Comparison of ENCODE assay signal across 13 mouse cellular contexts in the genomic region with DNA sequence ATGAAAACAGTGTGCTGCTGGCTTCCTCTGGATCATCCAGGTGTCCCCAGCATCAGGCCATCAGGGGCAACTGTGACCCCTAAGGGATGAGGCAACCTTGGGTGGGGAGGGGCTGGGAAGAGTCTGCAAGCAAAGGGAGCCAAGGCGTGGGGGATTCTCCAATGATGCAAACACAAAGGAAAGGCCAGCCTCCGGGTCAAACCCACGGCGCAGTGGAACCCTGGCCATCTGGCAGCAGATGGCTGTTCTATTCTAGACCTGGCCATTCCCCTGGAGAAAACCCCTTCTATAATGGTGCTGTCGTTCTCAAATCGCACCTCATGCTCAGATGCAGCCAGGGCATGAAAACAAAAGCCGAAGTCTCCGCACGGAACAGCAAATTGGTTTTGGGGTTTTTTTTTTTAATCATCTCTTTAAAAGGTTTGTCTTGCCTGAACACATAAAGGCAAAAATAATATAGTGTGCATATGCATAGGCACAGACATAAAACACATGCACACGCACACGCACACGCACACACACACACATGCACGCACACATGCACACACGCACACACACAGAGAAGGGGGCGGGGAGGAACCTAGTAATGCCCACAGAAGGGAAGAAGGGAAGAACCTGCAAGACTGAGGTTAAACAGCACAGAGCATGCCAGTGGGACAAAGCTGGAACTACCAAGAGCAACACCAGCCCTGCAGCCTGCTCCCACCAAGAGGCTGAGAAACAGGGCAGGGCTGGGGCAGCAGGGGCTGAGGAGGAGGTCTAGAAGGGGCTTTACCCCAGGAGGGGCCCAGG.
A peak's percentile ranks its signal among the peaks of the same experiment; 100 is the strongest.
DNase-seq lines count a peak whose midpoint lies in the region; ATAC-seq and TF ChIP-seq lines count a peak whose summit lies in the region.
"Had no signal": no experiment of that assay in that cellular context is flagged by ENCODE, and none has a peak within 500 bp of the region (broad histone marks: within the 10 kb centered on the region; RNA-seq: fewer than 3 reads in every experiment).

No protein-coding gene starts in this region.

- H3K36me3 ChIP-seq in CH12.LX (replicated peaks in 1 of 2; ENCODE audit: control insufficient read depth in 1 of 2, insufficient read depth in 1 of 2, low read length in 1 of 2), result peaks cover 0 to 26% of the 10 kb centered on the region in 2 experiments
- no peaks in the 10 kb centered on the region for H3K36me3 ChIP-seq in forebrain, embryonic 14.5 days (ENCODE audit: control insufficient read depth, insufficient read depth, low read length)
- no peaks in the 10 kb centered on the region for H3K36me3 ChIP-seq in midbrain, embryonic 12.5 days
- H3K36me3 ChIP-seq in liver, postnatal 0 days (replicated peaks; ENCODE audit: insufficient read depth, low read length), result no peaks in the 10 kb centered on the region
- H3K36me3 ChIP-seq in intestine, embryonic 15.5 days, result no peaks in the 10 kb centered on the region
- H3K36me3 ChIP-seq: embryonic facial prominence, embryonic 13.5 days; heart, embryonic 12.5 days had no signal

- DNase-seq in CH12.LX (ENCODE audit: extremely low read depth), result peak; percentile 47
- DNase-seq in cerebellum, adult 2 months, result peak; percentile 81 to 88
- DNase-seq in forebrain, embryonic 14.5 days (ENCODE audit: low spot score), result peak; percentile 32
- DNase-seq in testis, postnatal 10 days (ENCODE audit: low spot score), result no peak
- DNase-seq in layer of hippocampus, postnatal 10 days (ENCODE audit: low spot score in 2 of 2), result no peak
- no peak for DNase-seq in liver, postnatal 0 days
- DNase-seq: lung, embryonic 14.5 days; right cerebral cortex, adult 18-20 months; thymus, postnatal 25 days had no signal

- 19% methylated on average over 15 of the region's 15 CpGs for WGBS in cerebellum, adult 2 months
- 62% methylated on average over 15 of the region's 15 CpGs for WGBS in forebrain, embryonic 14.5 days
- WGBS in midbrain, embryonic 12.5 days, result 68% methylated on average over 15 of the region's 15 CpGs
- WGBS in liver, postnatal 0 days (ENCODE audit: insufficient replicate concordance), result 83% methylated on average over 15 of the region's 15 CpGs
- WGBS in intestine, embryonic 15.5 days, result 77% methylated on average over 15 of the region's 15 CpGs

- no peaks in the 10 kb centered on the region for H3K79me2 ChIP-seq in CH12.LX (replicated peaks; ENCODE audit: control insufficient read depth, extremely low read depth, insufficient read depth, poor library complexity, severe bottlenecking)

- H3K4me1 ChIP-seq in CH12.LX (ENCODE audit: control insufficient read depth in 1 of 2, insufficient read depth in 2 of 2), result peaks cover 16 to 39% of the 10 kb centered on the region in 2 experiments
- peaks cover 23% of the 10 kb centered on the region for H3K4me1 ChIP-seq in cerebellum, adult 2 months (ENCODE audit: control insufficient read depth, insufficient read depth, low read length)
- H3K4me1 ChIP-seq in forebrain, embryonic 14.5 days (ENCODE audit: control insufficient read depth, insufficient read depth, low read length), result no peaks in the 10 kb centered on the region; the same call in 1 of the 2 replicates
- peaks cover 9% of the 10 kb centered on the region; the same call in 1 of the 2 replicates for H3K4me1 ChIP-seq in midbrain, embryonic 12.5 days
- no peaks in the 10 kb centered on the region for H3K4me1 ChIP-seq in liver, postnatal 0 days (ENCODE audit: insufficient read depth)
- H3K4me1 ChIP-seq in intestine, embryonic 15.5 days (replicated peaks), result no peaks in the 10 kb centered on the region
- H3K4me1 ChIP-seq: embryonic facial prominence, embryonic 13.5 days; heart, embryonic 12.5 days had no signal

- in situ Hi-C loops in CH12.LX (cut with MboI; ENCODE audit: low pct_ligation_motif_present, low pct_unique_long_range_greater_than_20kb, low sequenced_read_pairs), result no loop called here

- H3K27ac ChIP-seq in CH12.LX (ENCODE audit: insufficient read depth, low read depth), result peak overlapping the region; percentile 37; the same call in 1 of the 2 replicates
- H3K27ac ChIP-seq in cerebellum, adult 2 months (ENCODE audit: insufficient read depth, low read length), result peak overlapping the region; percentile 84
- peak overlapping the region; percentile 62 for H3K27ac ChIP-seq in forebrain, embryonic 14.5 days (ENCODE audit: low read depth, low read length)
- peak overlapping the region; percentile 71 for H3K27ac ChIP-seq in midbrain, embryonic 12.5 days (replicated peaks)
- no peak overlapping the region for H3K27ac ChIP-seq in liver, postnatal 0 days (ENCODE audit: low read depth)
- no peak overlapping the region for H3K27ac ChIP-seq in intestine, embryonic 15.5 days
- H3K27ac ChIP-seq: embryonic facial prominence, embryonic 13.5 days had no signal

- H3K4me3 ChIP-seq in CH12.LX (replicated peaks in 1 of 3; ENCODE audit: low read depth in 2 of 3, low read length in 2 of 3, poor library complexity in 1 of 3), result no peak overlapping the region
- no peak overlapping the region for H3K4me3 ChIP-seq in cerebellum, adult 2 months (replicated peaks; ENCODE audit: insufficient read depth, low read depth, low read length)
- no peak overlapping the region for H3K4me3 ChIP-seq in forebrain, embryonic 14.5 days (ENCODE audit: low read depth, low read length)
- H3K4me3 ChIP-seq in midbrain, embryonic 12.5 days, result no peak overlapping the region
- no peak overlapping the region for H3K4me3 ChIP-seq in liver, postnatal 0 days (ENCODE audit: low read depth, low read length)
- no peak overlapping the region for H3K4me3 ChIP-seq in intestine, embryonic 15.5 days (replicated peaks)
- H3K4me3 ChIP-seq: embryonic facial prominence, embryonic 13.5 days; heart, embryonic 12.5 days had no signal

- dilution Hi-C loops in CH12.LX (cut with MboI; ENCODE audit: extremely low pct_ligation_motif_present, extremely low pct_unique_long_range_greater_than_20kb, low sequenced_read_pairs), result no loop called here

- ATAC-seq in forebrain, embryonic 14.5 days, result no peak
- ATAC-seq in midbrain, embryonic 12.5 days (ENCODE audit: low FRiP score, low read depth), result peak; percentile 41; the same call in 1 of the 2 replicates
- ATAC-seq in liver, postnatal 0 days, result no peak
- no peak for ATAC-seq in intestine, embryonic 15.5 days

- TF ChIP-seq CTCF in CH12.LX (conservative IDR thresholded peaks at IDR 0.05 in 1 of 2, IDR thresholded peaks at IDR 0.05 in 1 of 2; ENCODE audit: low read depth in 2 of 2, low read length in 2 of 2), result no peak
- no peak for TF ChIP-seq CTCF in cerebellum, adult 2 months (IDR thresholded peaks at IDR 0.05; ENCODE audit: borderline replicate concordance, insufficient read depth, low read depth, low read length)
- TF ChIP-seq CTCF in liver, postnatal 0 days (IDR thresholded peaks at IDR 0.05; ENCODE audit: low read depth), result no peak

- no peaks in the 10 kb centered on the region for H3K27me3 ChIP-seq in CH12.LX (replicated peaks)
- H3K27me3 ChIP-seq in cerebellum, adult 2 months (ENCODE audit: control insufficient read depth, insufficient read depth, low read length), result no peaks in the 10 kb centered on the region
- no peaks in the 10 kb centered on the region for H3K27me3 ChIP-seq in forebrain, embryonic 14.5 days (replicated peaks; ENCODE audit: control insufficient read depth, insufficient read depth, low read length)
- H3K27me3 ChIP-seq in midbrain, embryonic 12.5 days, result no peaks in the 10 kb centered on the region
- H3K27me3 ChIP-seq in liver, postnatal 0 days (ENCODE audit: insufficient read depth, low read length), result no peaks in the 10 kb centered on the region
- no peaks in the 10 kb centered on the region for H3K27me3 ChIP-seq in intestine, embryonic 15.5 days (replicated peaks)
- H3K27me3 ChIP-seq: embryonic facial prominence, embryonic 13.5 days; heart, embryonic 12.5 days had no signal

- TF ChIP-seq EP300 in CH12.LX (IDR thresholded peaks at IDR 0.05; ENCODE audit: low read length), result peak; percentile 21; the same call in 1 of the 2 replicates
- TF ChIP-seq EP300 in liver, postnatal 0 days (IDR thresholded peaks at IDR 0.05; ENCODE audit: low read depth), result no peak

- H3K4me2 ChIP-seq in CH12.LX (ENCODE audit: insufficient read depth, low read depth, poor library complexity, severe bottlenecking), result peak overlapping the region; percentile 67; the same call in 1 of the 2 replicates
- no peak overlapping the region for H3K4me2 ChIP-seq in forebrain, embryonic 14.5 days (ENCODE audit: low read length)
- no peak overlapping the region for H3K4me2 ChIP-seq in midbrain, embryonic 12.5 days (replicated peaks)
- H3K4me2 ChIP-seq in liver, postnatal 0 days (ENCODE audit: low read depth, low read length), result no peak overlapping the region
- H3K4me2 ChIP-seq in intestine, embryonic 15.5 days (replicated peaks), result no peak overlapping the region
- H3K4me2 ChIP-seq: embryonic facial prominence, embryonic 13.5 days; heart, embryonic 12.5 days; lung, embryonic 14.5 days had no signal

- peaks cover under 1% of the 10 kb centered on the region for H3K9me3 ChIP-seq in CH12.LX (replicated peaks; ENCODE audit: low read length)
- no peaks in the 10 kb centered on the region for H3K9me3 ChIP-seq in forebrain, embryonic 14.5 days (replicated peaks; ENCODE audit: control insufficient read depth, low read length)
- H3K9me3 ChIP-seq in midbrain, embryonic 12.5 days, result no peaks in the 10 kb centered on the region
- no peaks in the 10 kb centered on the region for H3K9me3 ChIP-seq in liver, postnatal 0 days (ENCODE audit: low read length)
- H3K9me3 ChIP-seq in intestine, embryonic 15.5 days, result no peaks in the 10 kb centered on the region
- H3K9me3 ChIP-seq: embryonic facial prominence, embryonic 13.5 days; heart, embryonic 12.5 days had no signal

- peak overlapping the region; percentile 21 for H3K9ac ChIP-seq in CH12.LX (ENCODE audit: insufficient read depth, low read depth)
- no peak overlapping the region for H3K9ac ChIP-seq in forebrain, embryonic 14.5 days (ENCODE audit: low read length)
- 0 out of 2 replicates have a peak overlapping the region, but pooled peaks have one; percentile 25 for H3K9ac ChIP-seq in midbrain, embryonic 12.5 days (replicated peaks)
- H3K9ac ChIP-seq in liver, postnatal 0 days (replicated peaks), result no peak overlapping the region
- H3K9ac ChIP-seq in intestine, embryonic 15.5 days, result no peak overlapping the region
- H3K9ac ChIP-seq: embryonic facial prominence, embryonic 13.5 days; heart, embryonic 12.5 days; lung, embryonic 14.5 days had no signal

- TF ChIP-seq POLR2A in CH12.LX (IDR thresholded peaks at IDR 0.05; ENCODE audit: low read depth, low read length), result no peak
- TF ChIP-seq POLR2A in cerebellum, adult 2 months (IDR thresholded peaks at IDR 0.05; ENCODE audit: borderline replicate concordance, insufficient read depth, low read length), result no peak

- no peak for TF ChIP-seq RAD21 in CH12.LX (IDR thresholded peaks at IDR 0.05; ENCODE audit: low read depth, low read length)

TF ChIP-seq in CH12.LX, 34 proteins besides CTCF, POLR2A, EP300 and RAD21 (continues in another document):
- TF ChIP-seq MYC (IDR thresholded peaks at IDR 0.05; ENCODE audit: low read depth, low read length) (no peak), PAX5 (IDR thresholded peaks at IDR 0.05; ENCODE audit: low read length) (no peak), UBTF (IDR thresholded peaks at IDR 0.05; ENCODE audit: low read depth, low read length) (no peak), SMC3 (IDR thresholded peaks at IDR 0.05; ENCODE audit: low read depth, low read length) (no peak), MEF2A (IDR thresholded peaks at IDR 0.05; ENCODE audit: borderline replicate concordance, low read depth, low read length) (peak; percentile 89), MXI1 (IDR thresholded peaks at IDR 0.05; ENCODE audit: low read depth, low read length) (peak; percentile 23; the same call in 1 of the 2 replicates)

Comparison
In these comparisons a context has a peak if more than half of its experiments do, and no peak if none do; other contexts are left out.
1. DNase-seq: peak in CH12.LX (single experiment), cerebellum, adult 2 months (2 of 2) and forebrain, embryonic 14.5 days (single experiment); none in testis, postnatal 10 days (single experiment), layer of hippocampus, postnatal 10 days (0 of 2) and liver, postnatal 0 days (single experiment).
2. H3K27ac ChIP-seq: peak in CH12.LX (single experiment), cerebellum, adult 2 months (single experiment), forebrain, embryonic 14.5 days (single experiment) and midbrain, embryonic 12.5 days (single experiment); none in liver, postnatal 0 days (single experiment) and intestine, embryonic 15.5 days (single experiment).
3. H3K9ac ChIP-seq: peak in CH12.LX (single experiment) and midbrain, embryonic 12.5 days (single experiment); none in forebrain, embryonic 14.5 days (single experiment), liver, postnatal 0 days (single experiment) and intestine, embryonic 15.5 days (single experiment).